Mouse (Mus musculus): Measurements from ENCODE around the gene Tmem104. TPM values are rescaled to one million over a fixed set of nuclear protein-coding genes. Genes with fewer than 3 reads are reported as not detected.

The Tmem104 gene
- polyA plus RNA-seq, 1 experiment: 11.6 TPM

DNA sequence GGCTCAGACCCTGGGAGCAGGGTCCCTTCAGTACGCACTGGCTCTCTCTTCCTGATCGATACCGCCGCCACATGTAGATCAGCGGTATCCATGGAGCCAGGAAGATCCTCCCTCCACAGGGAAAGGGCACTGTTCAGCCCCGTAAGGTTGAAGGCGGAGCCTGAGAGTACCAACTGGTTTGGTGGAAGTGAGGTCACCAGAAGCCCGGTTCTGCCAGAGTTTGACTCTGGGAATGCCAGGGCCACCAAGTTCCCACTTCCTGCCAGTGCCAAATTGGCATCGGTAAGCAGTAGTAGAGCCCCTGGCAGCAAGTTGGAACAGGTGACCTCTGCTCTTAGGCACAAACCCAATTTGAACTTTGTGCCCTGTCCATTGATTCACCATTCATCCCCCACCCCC lies 22.3 kb upstream of the Tmem104 start:
- H3K4me3 ChIP-seq (ENCODE audit: insufficient read depth, low read length): peak overlapping the region; percentile 77
- TF ChIP-seq CTCF (IDR thresholded peaks at IDR 0.05; ENCODE audit: borderline replicate concordance, insufficient read depth, low read length) (no peak), POLR2A (IDR thresholded peaks at IDR 0.05; ENCODE audit: low read depth, low read length) (no peak; the same call in 1 of the 2 replicates)
- no peaks in the 10 kb centered on the region for H3K4me1 ChIP-seq (ENCODE audit: control insufficient read depth, insufficient read depth, low read length)
- no peak overlapping the region for H3K27ac ChIP-seq (ENCODE audit: insufficient read depth, low read length)

DNA sequence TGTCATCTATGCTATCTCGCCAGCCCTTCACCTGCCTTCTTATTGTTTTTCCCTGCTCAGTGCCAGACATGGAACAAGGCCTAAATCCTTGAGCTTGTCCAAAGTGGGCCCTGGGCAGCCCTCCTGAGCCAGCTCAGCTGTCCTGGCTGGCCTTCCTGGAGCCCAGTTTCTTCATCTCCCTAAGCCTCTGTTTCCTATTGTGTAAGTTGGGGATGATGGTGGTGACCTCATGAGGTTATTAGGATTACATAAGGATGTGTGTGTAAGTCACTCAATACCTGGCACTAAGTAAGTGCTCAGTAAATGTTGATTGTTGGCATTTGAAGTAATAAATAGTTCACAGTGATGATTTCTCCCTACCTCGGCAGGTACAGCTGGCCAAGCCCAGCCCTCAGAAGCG lies 20.5 kb upstream of the Tmem104 start:
- TF ChIP-seq POLR2A (IDR thresholded peaks at IDR 0.05; ENCODE audit: low read depth, low read length) (no peak), CTCF (IDR thresholded peaks at IDR 0.05; ENCODE audit: borderline replicate concordance, insufficient read depth, low read length) (no peak)
- Histone ChIP-seq H3K4me1 (ENCODE audit: control insufficient read depth, insufficient read depth, low read length) (no peaks in the 10 kb centered on the region; the same call in 1 of the 2 replicates), H3K4me3 (ENCODE audit: insufficient read depth, low read length) (no peak overlapping the region), H3K27ac (ENCODE audit: insufficient read depth, low read length) (no peak overlapping the region)

- TF ChIP-seq POLR2A (IDR thresholded peaks at IDR 0.05; ENCODE audit: low read depth, low read length) (no peak), CTCF (IDR thresholded peaks at IDR 0.05; ENCODE audit: borderline replicate concordance, insufficient read depth, low read length) (no peak)
- H3K4me1 ChIP-seq (ENCODE audit: control insufficient read depth, insufficient read depth, low read length): peaks cover 4% of the 10 kb centered on the region
- H3K4me3 ChIP-seq (ENCODE audit: insufficient read depth, low read length): no peak overlapping the region
These were observed 19.5 kb upstream of the Tmem104 start for GRCm38 (mm10) chr11:115167631-115168249.

GRCm38 (mm10) chr11:115169430-115169829 lies 17.9 kb upstream of the Tmem104 start:
- H3K4me3 ChIP-seq (ENCODE audit: insufficient read depth, low read length): no peak overlapping the region
- H3K4me1 ChIP-seq (ENCODE audit: control insufficient read depth, insufficient read depth, low read length): peaks cover 10% of the 10 kb centered on the region
- no peak overlapping the region for H3K27ac ChIP-seq (ENCODE audit: insufficient read depth, low read length)
- no peak for TF ChIP-seq POLR2A (IDR thresholded peaks at IDR 0.05; ENCODE audit: low read depth, low read length)
- TF ChIP-seq CTCF (IDR thresholded peaks at IDR 0.05; ENCODE audit: borderline replicate concordance, insufficient read depth, low read length): no peak

More at GRCm38 (mm10) chr11:115167631-115168249, 19.5 kb upstream of the Tmem104 start:
- H3K27ac ChIP-seq (ENCODE audit: insufficient read depth, low read length): no peak overlapping the region

GRCm38 (mm10) chr11:115171125-115171524 lies 16.2 kb upstream of the Tmem104 start:
- H3K27ac ChIP-seq (ENCODE audit: insufficient read depth, low read length): no peak overlapping the region

GRCm38 (mm10) chr11:115172825-115173287 lies 14.4 kb upstream of the Tmem104 start:
- Histone ChIP-seq H3K4me3 (ENCODE audit: insufficient read depth, low read length) (no peak overlapping the region), H3K4me1 (ENCODE audit: control insufficient read depth, insufficient read depth, low read length) (peaks cover 10% of the 10 kb centered on the region), H3K27ac (ENCODE audit: insufficient read depth, low read length) (no peak overlapping the region)
- TF ChIP-seq POLR2A (IDR thresholded peaks at IDR 0.05; ENCODE audit: low read depth, low read length) (no peak), CTCF (IDR thresholded peaks at IDR 0.05; ENCODE audit: borderline replicate concordance, insufficient read depth, low read length) (no peak)

More at GRCm38 (mm10) chr11:115171125-115171524, 16.2 kb upstream of the Tmem104 start:
- TF ChIP-seq CTCF (IDR thresholded peaks at IDR 0.05; ENCODE audit: borderline replicate concordance, insufficient read depth, low read length): no peak
- no peak for TF ChIP-seq POLR2A (IDR thresholded peaks at IDR 0.05; ENCODE audit: low read depth, low read length)
- Histone ChIP-seq H3K4me1 (ENCODE audit: control insufficient read depth, insufficient read depth, low read length) (peaks cover 10% of the 10 kb centered on the region), H3K4me3 (ENCODE audit: insufficient read depth, low read length) (no peak overlapping the region)

- H3K27ac ChIP-seq (ENCODE audit: insufficient read depth, low read length): no peak overlapping the region
- TF ChIP-seq CTCF (IDR thresholded peaks at IDR 0.05; ENCODE audit: borderline replicate concordance, insufficient read depth, low read length) (no peak), POLR2A (IDR thresholded peaks at IDR 0.05; ENCODE audit: low read depth, low read length) (no peak)
- peaks cover 10% of the 10 kb centered on the region for H3K4me1 ChIP-seq (ENCODE audit: control insufficient read depth, insufficient read depth, low read length)
- no peak overlapping the region for H3K4me3 ChIP-seq (ENCODE audit: insufficient read depth, low read length)
These were observed 13.5 kb upstream of the Tmem104 start for GRCm38 (mm10) chr11:115173549-115174339.

DNA sequence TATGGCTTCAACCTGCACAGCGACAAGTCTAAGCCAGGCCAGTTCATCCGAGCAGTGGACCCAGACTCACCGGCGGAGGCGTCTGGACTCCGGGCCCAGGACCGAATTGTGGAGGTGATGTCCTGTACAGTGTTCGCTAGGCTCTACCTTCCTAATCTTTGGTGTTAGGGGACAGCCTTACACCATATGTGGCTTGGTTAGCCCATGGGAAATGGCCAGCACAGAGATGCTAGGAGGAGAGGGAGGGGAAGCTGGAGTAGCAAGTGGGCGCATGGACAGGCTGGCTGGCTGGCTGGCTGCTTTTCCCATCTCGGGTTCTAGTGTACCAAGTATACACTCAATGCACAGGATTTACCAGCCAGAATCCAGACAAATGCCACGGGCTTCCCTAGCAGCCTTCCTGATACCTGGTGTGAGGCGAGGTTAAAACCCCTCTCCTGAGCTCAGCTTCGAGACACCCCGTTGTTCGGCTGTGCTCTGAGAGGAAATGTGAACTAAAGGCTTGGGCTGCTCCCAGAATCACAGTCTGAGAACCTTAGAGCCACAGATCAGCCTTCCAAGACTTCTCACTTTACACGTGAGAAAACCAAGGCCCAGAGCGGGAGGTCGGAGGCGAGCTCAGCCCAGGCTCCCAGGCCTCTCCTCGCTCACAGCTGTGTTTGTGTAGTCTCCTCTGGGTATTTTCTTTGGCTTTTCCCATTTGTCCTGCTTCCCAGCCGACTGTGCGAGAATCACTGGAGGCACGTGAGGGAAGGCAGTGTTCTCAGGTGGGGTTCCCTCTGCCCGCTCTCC lies 10.7 kb upstream of the Tmem104 start:
- TF ChIP-seq CTCF (IDR thresholded peaks at IDR 0.05; ENCODE audit: borderline replicate concordance, insufficient read depth, low read length) (no peak), POLR2A (IDR thresholded peaks at IDR 0.05; ENCODE audit: low read depth, low read length) (no peak)
- H3K27ac ChIP-seq (ENCODE audit: insufficient read depth, low read length): no peak overlapping the region
- H3K4me1 ChIP-seq (ENCODE audit: control insufficient read depth, insufficient read depth, low read length): peaks cover 10% of the 10 kb centered on the region
- no peak overlapping the region for H3K4me3 ChIP-seq (ENCODE audit: insufficient read depth, low read length)

DNA sequence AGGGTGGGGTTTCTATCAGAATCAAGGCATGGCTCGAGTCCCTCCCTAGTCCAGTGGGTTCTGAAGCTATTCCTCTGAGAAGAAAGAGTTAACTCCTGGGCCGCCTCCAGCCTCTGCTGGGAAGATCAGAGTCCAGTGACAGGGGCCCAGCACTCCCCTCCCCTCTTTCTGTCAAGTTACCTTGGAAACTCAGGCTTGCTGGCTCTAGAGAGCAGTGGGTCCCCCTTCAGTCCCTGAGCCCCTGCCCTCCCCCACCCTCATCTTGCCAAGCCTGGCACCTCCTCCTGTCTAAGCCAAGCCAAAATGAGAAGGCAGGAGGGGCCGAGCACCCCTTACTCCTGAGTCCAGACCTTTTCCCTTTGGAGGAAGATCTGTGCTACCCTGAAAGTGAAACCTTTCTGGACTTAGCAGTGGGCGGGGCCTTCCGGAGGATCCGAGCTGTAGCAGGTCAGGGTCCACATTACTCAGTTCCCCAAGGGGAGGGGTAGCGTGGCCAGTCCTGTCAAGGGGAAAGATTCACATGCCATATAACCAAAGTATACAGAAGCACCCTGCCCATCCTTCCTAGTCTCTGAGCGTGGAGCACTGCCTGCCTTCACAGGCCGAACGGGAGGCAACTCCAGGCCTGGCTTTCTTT lies 9.6 kb upstream of the Tmem104 start:
- peaks cover 7% of the 10 kb centered on the region; the same call in 1 of the 2 replicates for H3K4me1 ChIP-seq (ENCODE audit: control insufficient read depth, insufficient read depth, low read length)
- no peak overlapping the region for H3K27ac ChIP-seq (ENCODE audit: insufficient read depth, low read length)
- H3K4me3 ChIP-seq (ENCODE audit: insufficient read depth, low read length): no peak overlapping the region
- TF ChIP-seq CTCF (IDR thresholded peaks at IDR 0.05; ENCODE audit: borderline replicate concordance, insufficient read depth, low read length) (no peak), POLR2A (IDR thresholded peaks at IDR 0.05; ENCODE audit: low read depth, low read length) (no peak)

All from embryonic fibroblast, embryonic 13.5 days (primary cell).